Mouse (Mus musculus) lung, adult 2 months (tissue): ENCODE data around the gene Acox3.

Experiments
- CTCF ChIP-seq: fragments of 200-500 bp; IDR thresholded peaks from 2 replicates; pipeline ENCODE4 v1.5.1; 2011; ENCODE audit warnings: mild to moderate bottlenecking, low read length, control low read depth; ENCODE audit not compliant: insufficient read depth
- POLR2A ChIP-seq: fragments of 200-500 bp; IDR thresholded peaks from 2 replicates; pipeline ENCODE4 v1.6.1; 2011; ENCODE audit warnings: low read depth, mild to moderate bottlenecking, control low read depth, low read length, borderline replicate concordance; ENCODE audit errors: extremely low read depth

GRCm38 (mm10) chr5:35591497-35591896 lies 8.7 kb downstream of the Acox3 start:
- no peak for TF ChIP-seq CTCF
- no peak for TF ChIP-seq POLR2A
